Mouse (Mus musculus) left cerebral cortex, postnatal 4 days (tissue): ENCODE measurements around the gene Ccl25. TPM values are rescaled to one million over a fixed set of nuclear protein-coding genes. Genes with fewer than 3 reads are reported as not detected.

Experiments
- total RNA-seq, 2 experiments: library from RNA; stranded (reverse); gene quantifications; 2 replicates each; pipeline ENCODE4 v1.2.3; 2021

The Ccl25 gene
- total RNA-seq, 2 experiments from 2014 or later = 22.2 to 27.5 TPM

Other genes starting within 250 kb of the Ccl25 start
- under 1 TPM; 0.50 to 0.56 TPM for gene Cd209f, start 219.4 kb upstream of the Ccl25 start, total RNA-seq
- not detected for gene Cd209g, start 191.1 kb upstream of the Ccl25 start, total RNA-seq
- 100 to 1,000 TPM; 172 to 174 TPM for gene Evi5l, start 158.6 kb upstream of the Ccl25 start, total RNA-seq
- gene Prr36, start 107.8 kb upstream of the Ccl25 start, total RNA-seq = 100 to 1,000 TPM; 108 to 109 TPM
- gene Lrrc8e, start 98.4 kb upstream of the Ccl25 start, total RNA-seq = not detected
- 10 to 100 TPM; 62.9 to 65.4 TPM for gene Map2k7, start 86.5 kb upstream of the Ccl25 start, total RNA-seq
- under 1 TPM in 1 of 2 experiments, not detected in 1; 0.74 TPM for gene Gm49320, start 86.3 kb upstream of the Ccl25 start, total RNA-seq
- 10 to 100 TPM in 1 of 2 experiments, 1 to 10 TPM in 1; 8.7 to 12.9 TPM for gene Tgfbr3l, start 77.0 kb upstream of the Ccl25 start, total RNA-seq
- 10 to 100 TPM; 32.6 to 34.4 TPM for gene Snapc2, start 72.1 kb upstream of the Ccl25 start, total RNA-seq
- gene Ctxn1, start 65.9 kb upstream of the Ccl25 start, total RNA-seq = 100 to 1,000 TPM; 421 to 425 TPM
- gene Timm44, start 49.3 kb upstream of the Ccl25 start, total RNA-seq = 10 to 100 TPM; 60.4 to 67.1 TPM
- gene Elavl1, start 203 bp downstream of the Ccl25 start, total RNA-seq = 100 to 1,000 TPM in 1 of 2 experiments, 10 to 100 TPM in 1; 87.8 to 103 TPM
- gene Cers4, start 167.8 kb downstream of the Ccl25 start, total RNA-seq = 10 to 100 TPM; 60.7 to 67.5 TPM